Mouse (Mus musculus): ENCODE results near the gene Stx3.

The Stx3 gene

DNA sequence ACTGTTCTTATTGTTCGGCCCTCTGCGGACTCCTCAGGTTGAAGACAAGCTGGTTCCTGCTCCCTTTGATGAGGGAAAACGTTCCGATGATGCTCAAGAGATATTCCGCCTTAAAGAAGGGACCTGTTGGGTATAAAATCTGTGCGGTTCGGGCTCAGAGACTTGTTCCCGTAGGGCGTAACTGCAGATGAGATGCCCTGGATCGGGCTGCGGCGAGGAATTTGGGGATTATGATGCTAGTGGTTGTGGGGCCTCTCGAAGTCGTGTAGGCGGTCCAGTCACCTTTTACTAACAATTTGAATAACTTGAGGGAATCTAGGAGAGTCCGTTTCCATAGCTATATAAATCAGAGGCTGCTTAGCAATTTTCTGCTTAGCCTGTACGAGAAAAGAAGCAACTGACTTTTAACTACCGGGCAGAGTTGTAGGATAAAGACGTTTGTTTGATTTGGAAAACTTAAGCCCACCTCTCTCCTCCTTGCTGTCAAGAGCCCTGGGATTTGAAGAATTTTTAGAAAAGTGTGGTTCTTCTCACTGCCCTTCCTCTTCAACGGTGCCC lies at the start of gene Stx3:
Gene Stx3, minus strand, starts transcription at position 261 of the 558 bp plus-strand sequence.
- no peak for DNase-seq

DNA sequence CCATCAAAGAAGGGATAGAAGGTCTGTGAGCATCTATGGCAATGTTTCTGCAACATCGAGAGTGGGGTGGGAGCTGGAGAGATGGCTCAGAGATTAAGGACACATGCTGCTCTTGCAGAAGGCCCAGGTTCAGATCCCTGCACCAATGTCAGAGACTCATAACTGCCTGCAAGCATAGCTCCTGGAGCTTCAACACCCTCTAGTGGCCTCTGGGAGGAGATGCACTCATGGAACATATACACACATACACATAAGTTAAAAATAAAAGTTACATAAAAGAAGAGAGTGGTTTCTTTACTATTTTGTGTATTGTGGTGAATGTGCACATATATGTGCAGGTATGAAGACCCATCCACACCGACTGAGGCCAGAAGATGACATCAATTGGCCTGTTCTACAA lies 48.6 kb upstream of the Stx3 start:
- no peak for DNase-seq

DNA sequence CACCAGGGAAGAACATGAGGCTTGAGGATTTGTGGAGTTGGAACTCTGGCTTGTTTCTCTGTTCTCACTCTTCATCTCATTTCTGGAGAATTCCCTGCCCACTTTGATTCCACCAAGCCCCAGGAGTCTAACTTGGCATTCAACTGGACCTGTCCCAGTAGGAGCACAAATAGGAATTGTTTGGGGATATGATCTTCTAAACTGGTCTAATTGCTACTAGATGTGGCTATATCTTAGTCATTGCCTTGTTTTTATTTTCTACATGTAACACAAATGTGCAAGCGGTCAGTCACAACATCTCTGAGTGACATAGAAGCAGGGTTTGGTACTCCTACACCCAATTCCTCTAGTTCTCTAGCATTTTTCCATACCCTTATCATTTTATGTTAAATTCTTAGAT lies 41.8 kb upstream of the Stx3 start, which contains the start of gene Olfr1418:
Gene Olfr1418, minus strand, starts transcription at position 101 of the 400 bp plus-strand sequence.
- no peak for DNase-seq

DNA sequence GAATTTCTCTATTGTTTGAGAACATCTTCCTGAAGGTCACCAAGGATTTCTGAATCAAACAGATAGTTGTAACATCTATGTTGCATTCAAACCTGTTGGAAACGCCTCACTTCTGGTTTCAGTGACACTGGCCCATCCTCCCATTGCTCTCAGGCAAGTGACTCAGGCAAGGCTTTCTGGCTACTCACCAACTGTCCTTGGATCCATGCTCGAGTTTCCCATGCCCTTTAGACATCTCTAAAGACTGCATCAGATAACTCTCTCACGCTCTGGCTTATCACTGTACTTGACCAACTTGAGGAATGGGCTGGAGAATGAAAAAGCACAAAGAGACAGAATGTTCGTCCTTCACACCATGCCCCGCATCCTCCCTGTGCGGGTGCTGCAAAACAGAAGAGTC lies 37.3 kb upstream of the Stx3 start:
- DNase-seq = no peak

DNA sequence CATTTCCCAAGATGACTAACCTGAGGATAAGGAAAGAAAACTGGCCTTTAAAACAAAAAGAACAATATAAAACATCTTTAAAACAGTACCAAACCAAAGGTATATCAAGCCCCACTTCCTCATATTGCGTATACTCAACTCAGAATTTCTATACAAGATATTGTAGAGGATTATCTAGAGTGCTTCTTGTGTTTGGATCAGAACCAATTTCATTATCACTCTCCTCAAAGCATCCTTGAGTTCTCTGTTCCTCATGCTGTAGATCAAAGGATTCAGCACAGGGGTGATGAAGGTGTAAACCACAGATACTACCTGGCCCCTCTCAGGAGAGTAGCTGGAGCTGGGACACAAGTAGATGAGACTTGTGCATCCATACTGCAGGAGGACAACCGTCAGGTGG lies 35.6 kb upstream of the Stx3 start:
- no peak for DNase-seq

DNA sequence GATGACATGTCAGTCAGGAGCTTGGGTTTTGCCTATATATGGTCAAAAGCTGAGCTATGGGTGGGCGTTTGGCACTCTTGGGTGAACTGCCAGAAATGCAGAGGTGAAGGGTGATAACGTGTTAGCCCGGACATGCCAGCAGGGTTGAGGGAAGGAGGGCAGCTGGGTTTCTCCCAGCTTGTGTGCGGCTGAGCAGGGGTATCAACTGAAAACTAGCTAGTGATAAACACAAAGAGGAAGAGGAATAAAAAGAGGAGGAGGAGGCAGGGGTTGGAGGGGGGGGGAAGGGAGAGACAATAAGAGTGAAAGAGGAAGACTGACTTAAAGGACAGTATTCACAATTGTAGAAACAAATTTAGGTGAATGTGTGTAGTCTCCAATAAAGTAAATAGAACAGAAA lies 33.4 kb upstream of the Stx3 start:
- DNase-seq = no peak

DNA sequence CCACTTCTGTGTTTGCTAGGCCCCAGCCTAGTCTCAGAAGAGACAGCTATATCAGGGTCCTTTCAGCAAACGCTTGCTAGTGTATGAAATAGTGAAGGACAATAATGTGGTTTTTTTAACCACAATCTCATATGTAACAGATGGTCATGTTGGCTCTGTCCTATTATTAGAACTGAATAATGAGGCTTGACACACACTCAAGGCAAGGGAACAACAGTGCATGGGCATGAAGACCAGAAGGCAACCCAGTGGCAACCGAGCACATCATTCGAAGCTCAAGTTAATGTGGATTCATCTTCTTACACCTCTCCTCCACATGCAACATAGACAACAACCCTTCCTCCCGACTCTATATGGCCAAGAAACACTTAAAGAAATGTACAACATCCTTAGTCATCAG lies 27.1 kb upstream of the Stx3 start:
- DNase-seq = no peak

DNA sequence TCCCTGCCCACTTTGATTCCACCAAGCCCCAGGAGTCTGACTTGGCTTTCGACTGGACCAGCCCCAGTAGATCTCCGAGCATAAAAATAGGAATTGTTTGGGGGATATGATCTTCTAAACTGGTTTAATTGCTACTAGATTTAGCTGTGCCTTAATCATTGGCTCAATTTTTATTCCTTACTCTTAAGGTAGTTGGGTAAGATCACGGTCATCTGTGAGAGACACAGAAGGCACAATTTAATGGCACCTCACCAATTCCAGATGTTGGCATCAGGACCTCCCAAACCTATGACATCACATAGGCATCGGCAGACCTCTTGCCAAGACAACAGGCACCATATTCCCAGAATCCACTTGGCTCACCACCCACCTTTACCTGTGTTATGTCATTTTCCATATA lies 19.9 kb upstream of the Stx3 start, which contains the start of gene Olfr1417:
Gene Olfr1417, minus strand, starts transcription at position 101 of the 400 bp plus-strand sequence.
- DNase-seq = no peak

DNA sequence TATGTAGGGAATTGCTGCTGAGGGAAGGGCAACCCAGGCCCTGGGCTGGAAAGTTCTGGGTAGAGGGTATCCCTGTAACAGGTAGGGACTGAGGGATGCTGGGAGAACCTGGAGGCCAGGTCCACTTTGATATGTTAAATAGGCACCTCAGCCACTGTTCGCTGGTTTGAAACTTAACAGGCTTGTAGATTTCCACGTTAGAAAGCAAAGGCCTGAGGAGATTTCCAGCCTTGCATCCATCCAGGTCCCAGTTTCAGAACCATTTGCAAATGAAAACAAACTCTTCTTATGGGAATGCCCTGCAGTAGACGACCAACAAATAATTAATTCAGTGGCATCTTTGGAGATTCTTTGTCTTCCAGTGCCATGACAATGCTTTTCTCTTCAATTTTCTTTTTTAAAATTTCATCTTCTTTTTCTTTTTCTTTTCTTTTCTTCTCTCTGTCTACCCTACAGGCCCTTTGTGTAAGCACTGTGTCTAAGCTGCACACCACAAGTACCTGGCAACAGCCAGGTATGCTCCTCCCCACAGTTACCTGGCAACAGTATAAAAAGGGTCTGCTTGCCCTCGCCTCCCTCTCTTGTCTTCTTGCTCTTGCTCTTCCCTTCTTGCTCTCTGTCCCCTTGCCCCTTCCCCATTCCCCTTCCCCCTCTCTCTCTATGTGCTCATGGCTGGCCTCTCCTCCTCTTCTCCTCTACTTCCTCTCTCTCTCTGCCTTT lies 4.3 kb upstream of the Stx3 start:
- no peak for DNase-seq

DNA sequence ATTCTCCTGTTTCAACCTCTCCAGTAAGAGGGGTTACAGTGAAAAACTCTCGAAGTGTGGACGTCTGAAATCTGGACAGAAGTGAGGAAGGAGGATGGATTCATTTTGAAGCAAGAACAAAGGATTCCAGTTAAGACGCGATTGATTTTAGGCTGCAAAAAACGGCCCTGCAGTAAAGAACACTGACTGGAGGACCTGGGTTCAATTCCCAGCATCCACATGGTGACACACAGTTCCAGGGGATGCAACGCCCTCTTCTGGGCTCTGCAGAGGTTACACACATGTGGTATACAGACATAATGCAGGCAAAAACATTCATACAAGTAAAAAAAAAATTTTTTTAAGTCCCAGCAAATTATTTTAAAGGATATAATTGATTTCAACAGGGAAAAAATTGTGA lies 1.0 kb upstream of the Stx3 start:
- no peak for DNase-seq

DNA sequence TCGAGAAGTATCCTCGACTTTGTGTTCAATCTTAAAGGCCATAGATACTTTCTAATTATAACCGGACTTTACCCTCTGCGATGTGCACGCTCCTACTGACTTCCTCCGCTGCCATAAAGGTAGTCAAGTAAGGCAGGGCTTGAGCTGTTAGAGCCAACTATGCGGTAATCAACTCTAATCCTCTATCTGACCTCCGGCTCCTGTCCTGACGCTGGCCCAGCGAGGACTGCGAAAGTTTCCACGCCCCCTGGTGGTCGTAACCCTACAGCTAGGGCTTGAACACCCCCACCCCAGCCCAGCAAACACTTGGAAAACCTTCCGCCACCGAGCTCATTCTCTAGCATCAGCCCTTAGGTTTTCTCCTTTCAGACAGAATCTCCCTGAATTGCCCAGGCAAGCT lies 597 bp upstream of the Stx3 start:
- DNase-seq = peak; percentile 85

DNA sequence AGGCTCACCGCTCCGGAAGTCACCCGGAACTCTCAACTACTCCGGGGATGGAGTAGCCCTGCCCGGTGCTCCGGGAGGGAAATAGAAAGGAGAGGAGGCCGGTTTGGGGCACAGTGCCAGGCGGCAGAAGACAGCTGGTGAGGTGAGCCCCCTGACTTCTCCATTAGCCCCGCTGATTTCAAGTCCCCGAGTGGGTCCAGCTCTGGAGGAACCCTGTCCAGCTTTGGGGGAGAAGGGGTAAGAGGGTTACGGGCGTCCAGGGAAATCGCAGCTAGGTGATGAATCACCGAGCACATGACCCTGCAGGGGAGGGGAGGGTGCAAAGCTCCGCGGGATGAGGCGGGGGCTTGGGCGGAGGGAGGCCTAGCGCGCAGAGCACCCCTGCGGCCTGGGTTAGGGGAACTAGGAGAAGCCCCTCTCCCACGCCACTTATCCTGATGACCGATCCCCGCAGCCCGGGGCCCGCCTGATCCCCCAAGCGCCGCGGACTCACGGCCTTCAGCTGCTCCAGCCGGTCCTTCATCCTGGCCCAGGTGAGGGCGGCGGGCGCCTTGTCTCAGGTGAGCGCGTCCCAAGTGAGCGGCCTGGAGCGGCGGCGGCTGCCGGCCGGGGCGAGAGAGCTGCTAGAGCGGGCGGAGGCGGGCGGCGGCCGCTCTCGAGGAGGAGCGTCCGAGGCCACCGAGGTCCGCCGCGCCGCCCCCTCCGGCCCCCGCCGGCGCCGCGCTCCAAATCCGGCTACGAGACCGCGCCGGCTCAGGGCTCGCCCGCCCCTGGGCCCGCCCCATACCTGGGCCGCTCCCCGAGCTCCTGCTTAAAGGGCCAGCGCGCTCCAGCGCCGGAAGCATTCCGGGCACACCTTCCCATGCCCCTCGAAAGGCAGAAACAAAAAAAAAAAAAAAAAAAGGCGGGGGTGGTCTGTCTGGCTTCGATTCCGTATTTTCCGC lies 732 bp downstream of the Stx3 start:
- DNase-seq = peak; percentile 77

DNA sequence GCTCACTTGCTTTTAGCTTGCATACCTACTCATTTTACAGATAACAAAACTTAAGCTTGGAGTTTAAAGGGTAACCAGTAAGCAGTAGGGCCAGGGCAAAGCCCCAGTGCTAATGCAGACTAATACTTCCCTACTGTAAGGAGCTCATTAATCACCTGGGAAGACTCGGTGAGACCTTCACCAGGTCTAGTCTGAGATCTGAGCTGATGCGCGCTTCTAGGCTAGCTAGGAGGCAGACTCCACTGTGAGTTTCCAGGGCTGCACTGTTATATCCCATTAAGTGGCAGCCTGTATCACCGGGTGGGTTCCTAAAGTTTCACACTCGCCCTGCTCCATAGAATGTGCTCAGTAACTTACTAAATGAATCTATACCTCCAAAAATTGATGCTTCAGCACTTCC lies 1.6 kb downstream of the Stx3 start:
- DNase-seq = no peak

DNA sequence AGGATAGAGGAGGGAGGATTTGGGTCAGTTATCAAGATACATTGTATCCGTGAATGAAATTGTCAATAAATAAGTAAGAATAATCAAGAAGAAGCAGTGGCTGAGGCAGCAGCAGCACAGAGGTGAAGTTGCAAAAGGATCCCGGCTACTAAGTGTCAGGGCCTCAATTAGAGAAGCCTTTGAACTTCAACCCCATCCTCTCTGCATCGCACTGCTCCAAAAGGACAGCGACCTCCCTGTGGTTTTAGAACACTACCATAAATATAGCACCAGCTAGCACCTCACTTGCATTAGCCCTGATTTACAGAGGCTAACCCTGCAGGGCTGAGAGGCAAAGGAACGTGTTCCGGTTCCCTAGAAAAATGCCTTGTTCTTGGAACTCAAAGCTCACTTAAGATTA lies 2.5 kb downstream of the Stx3 start:
- DNase-seq = peak; percentile 64

DNA sequence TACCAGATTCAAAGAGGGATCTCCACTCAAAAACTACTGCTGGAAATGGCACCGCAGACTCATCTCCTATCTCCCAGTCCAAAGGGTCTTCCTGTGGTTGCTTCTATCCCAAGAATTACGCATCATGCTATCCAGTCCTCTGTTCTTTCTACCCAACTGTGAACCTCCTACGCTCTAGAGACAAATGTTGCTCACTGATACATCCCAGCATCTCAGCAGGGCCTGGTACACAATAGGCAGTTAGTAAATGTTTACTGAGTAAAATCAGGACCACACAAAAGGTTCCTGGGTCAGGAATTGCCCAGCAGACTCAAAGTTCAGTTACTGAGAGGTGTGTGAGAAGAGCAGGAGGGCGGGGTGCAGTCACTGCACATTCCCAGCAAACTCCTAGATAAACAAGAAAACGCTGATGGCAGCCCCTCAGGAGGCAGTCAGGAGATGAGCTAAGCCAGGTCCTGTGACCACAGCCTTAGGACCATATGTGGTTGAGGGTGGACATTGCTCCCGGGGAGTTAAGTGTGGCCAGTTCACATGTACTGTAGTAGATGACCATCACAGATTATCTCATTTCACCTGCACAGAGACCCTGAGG lies 4.4 kb downstream of the Stx3 start:
- DNase-seq = peak; percentile 87

DNA sequence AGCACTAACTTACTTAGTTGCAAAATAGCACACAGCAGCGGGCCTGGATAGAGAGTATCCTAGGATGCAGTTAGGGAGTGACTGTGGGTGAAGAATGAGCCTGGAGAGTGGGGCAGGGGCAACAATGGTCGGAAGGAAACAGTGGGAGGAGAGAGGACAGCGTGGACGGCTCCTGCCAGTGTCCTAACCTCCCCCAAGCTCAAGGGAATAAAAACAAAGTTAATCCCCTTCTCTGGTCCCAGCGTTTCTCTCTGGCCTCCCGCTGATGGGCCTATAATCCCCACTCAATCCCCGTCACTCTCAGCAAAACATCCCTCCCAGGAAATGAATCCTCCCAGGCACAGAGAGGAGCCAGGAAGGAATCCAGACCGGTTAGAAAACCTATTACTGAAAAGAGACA lies 5.6 kb downstream of the Stx3 start:
- DNase-seq = no peak

DNA sequence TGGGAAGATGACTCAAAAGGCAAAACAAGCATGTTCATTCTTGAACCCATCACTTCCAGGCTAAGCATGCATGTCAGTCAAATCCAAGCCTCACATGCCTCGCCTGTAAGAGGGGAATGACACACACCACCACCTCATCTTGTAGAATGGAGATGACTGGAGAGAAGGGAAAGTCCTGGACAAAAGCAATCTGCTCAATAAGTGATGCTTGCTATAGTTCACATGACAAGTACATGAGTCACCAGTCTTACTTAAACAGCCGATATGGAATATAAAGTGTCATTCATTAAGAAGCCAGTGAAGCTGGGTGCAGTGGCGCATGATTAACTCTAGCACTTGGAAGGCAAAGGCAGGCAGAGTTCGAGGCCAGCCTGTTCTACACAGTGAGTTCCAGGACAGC lies 6.1 kb downstream of the Stx3 start:
- DNase-seq = no peak

DNA sequence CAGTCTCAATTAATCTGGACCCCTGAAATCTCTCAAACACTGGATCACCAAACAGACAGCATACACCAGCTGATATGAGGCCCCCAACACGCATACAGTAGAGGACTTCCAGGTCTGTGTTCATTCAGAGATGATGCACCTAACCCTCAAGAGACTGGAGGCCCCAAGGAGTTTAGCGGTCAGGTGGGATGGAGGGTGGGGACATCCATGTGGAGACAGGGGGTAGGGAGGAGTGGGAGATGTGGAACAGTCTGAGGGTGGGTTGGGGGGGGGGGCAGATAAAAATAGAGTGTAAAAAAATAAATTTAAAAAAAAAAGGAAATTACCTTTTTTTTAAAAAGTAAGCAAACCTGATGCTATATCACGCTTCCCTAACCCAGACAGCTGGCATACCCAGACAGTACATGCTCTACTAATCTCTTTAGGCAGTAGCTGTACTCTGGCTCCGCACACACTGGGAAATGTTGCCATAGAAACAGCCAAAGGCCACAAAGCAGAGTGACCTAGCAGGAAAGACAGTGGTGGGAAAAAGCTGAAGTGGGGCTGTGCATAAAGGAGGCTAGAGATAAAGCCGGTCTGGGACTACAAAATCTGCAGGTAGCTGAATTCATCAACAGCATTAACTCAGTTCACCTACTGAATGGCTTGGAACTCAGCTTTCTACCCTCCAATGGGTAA lies 7.4 kb downstream of the Stx3 start:
- DNase-seq = peak; percentile 70

DNA sequence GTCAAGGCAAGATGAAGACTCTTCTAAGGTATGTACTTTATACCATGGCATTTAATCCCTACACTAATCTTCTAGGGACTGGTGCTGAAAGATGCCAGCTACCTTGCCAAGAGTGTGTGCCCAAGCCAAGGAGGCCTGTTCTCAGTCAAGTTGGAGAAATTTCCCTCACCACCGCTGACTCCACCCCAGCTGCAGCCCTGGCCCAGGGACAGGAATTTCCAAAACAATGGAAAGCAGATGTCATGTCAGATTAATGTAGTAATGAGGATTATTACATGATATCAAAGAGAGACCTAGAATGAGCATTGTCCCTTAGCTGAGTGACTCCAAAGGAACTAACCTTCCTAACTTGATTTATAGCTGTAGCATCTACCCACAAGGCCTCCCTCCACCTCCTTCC lies 8.3 kb downstream of the Stx3 start:
- DNase-seq = peak; percentile 37

DNA sequence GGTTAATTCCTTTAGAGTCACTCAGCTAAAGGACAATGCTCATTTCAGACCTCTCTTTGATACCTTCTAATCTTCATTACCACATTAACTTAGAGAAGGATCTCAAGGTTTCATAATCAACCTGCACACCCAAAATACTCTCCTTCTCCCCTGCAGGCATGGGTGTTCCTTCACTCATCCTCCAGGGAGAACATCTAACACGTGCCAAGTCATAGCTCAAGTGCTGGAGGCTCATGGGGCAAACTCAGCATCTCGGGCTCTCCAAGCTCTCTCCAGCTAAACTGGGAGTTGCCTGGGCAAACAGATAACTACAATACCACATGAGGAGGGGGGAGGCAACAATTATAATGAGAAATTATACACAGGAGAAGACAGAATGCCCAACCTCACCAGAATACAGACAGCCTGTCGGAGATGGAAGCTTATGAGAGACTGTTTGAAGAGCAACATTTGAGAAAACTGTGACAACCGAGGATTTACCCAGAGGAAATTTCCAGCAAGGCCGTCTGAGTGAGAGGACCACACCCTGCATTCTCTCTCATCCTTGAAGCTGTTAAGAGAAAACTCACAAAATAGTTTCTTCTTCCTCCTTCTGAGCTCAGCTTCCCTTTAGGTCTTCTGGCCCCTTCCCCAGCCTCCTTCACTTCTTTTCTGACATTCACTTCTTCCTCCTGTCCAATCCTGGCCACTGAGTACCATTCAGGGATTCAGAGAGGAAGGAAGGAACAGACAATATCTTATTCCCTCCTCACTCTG lies 9.0 kb downstream of the Stx3 start:
- DNase-seq = no peak

DNA sequence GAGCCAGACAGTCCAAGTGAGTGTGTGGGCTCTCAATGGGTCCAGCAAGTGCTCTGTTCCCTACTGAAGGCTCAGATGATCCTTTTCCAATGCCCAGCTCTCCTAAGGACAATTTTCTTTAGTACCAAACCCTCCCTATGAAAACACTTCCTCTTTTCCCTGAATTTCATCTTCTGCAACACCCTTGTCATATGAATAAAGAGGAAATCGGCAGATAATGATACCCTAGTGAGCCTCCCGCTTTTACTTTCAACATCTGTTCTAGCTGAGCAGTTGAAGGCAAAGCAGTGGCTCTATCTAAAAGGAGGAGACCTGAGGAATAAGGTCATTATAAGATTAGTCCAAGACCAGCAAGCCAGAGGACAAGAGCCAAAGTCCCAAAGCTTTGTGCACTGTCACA lies 10.8 kb downstream of the Stx3 start:
- no peak for DNase-seq

DNA sequence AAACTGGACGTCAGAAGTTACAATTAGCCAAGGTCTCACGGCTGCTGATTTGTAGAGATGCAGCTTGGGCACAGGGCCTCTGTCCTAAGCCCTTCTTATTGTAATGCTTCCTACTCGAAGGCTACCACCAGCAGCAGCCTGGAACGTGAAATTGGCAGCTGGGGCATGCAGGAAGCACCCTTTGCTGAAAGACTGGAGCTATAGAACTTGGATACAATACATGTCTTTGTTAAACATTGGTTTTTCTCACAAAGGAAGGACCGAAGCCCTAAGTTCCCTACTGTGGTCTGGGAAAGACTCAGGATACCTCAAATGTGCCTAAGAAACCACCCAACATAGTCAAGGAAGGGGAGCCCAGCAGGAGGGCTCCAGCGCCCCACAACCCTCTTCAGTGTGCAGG lies 11.4 kb downstream of the Stx3 start:
- DNase-seq = no peak

All from kidney, adult 9 months (tissue).